Comparison of ENCODE assay signal across 19 mouse cellular contexts in the genomic region with DNA sequence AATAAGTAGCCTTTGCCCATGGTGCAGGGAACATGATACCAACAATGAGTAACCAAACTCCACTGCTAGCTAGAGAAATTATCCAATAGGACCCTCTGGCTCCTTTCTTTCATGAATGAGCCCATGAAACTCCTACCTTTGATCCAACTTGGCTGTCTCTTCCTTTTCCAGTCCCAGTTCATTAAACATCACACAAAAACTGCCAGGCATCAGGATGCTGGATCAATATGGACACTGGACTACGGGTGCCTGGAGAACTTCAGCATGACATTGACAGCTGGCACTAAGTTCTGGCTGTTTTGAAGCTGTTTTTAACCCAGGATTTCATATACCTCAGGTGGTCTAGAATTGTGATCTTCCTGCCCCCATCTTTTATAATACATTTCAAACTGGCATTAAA. TPM values are rescaled to one million over a fixed set of nuclear protein-coding genes. Genes with fewer than 3 reads are reported as not detected.
DNase-seq lines count a peak whose midpoint lies in the region; ATAC-seq and TF ChIP-seq lines count a peak whose summit lies in the region.
"Had no signal": no experiment of that assay in that cellular context is flagged by ENCODE, and none has a peak within 500 bp of the region (broad histone marks: within the 10 kb centered on the region; RNA-seq: fewer than 3 reads in every experiment).

No protein-coding gene starts in this region.

- no peaks in the 10 kb centered on the region for H3K27me3 ChIP-seq in kidney, postnatal 0 days (ENCODE audit: insufficient read depth, low read length)
- H3K27me3 ChIP-seq in embryonic facial prominence, embryonic 13.5 days = no peaks in the 10 kb centered on the region
- no peaks in the 10 kb centered on the region for H3K27me3 ChIP-seq in embryonic facial prominence, embryonic 14.5 days (replicated peaks; ENCODE audit: control insufficient read depth, insufficient read depth, low read length)
- H3K27me3 ChIP-seq: embryonic facial prominence, embryonic 12.5 days; forebrain, embryonic 13.5 days; heart, embryonic 15.5 days; hindbrain, embryonic 13.5 days had no signal

- DNase-seq in kidney, adult 9 months = peak; percentile 49
- DNase-seq in kidney, adult 11 months = no peak
- no peak for DNase-seq in kidney, postnatal 0 days (ENCODE audit: low spot score)
- no peak for DNase-seq in kidney, adult 8-10 months
- DNase-seq in embryonic facial prominence, embryonic 14.5 days (ENCODE audit: low spot score) = peak; percentile 29
- DNase-seq: adrenal gland, adult 2 months; adrenal gland, postnatal 36 days; cerebellum, adult 2 months; cerebellum, postnatal 10 days; forebrain, postnatal 0 days; gastrocnemius, postnatal 14 days; heart, adult 2 months; heart, postnatal 14 days had no signal

- H3K9me3 ChIP-seq in kidney, postnatal 0 days (replicated peaks; ENCODE audit: low read length) = no peaks in the 10 kb centered on the region
- H3K9me3 ChIP-seq in embryonic facial prominence, embryonic 13.5 days = no peaks in the 10 kb centered on the region
- no peaks in the 10 kb centered on the region for H3K9me3 ChIP-seq in embryonic facial prominence, embryonic 14.5 days (ENCODE audit: control insufficient read depth, low read length)
- H3K9me3 ChIP-seq: embryonic facial prominence, embryonic 12.5 days; forebrain, embryonic 13.5 days; heart, embryonic 15.5 days; hindbrain, embryonic 13.5 days had no signal

- H3K4me3 ChIP-seq in kidney, postnatal 0 days (replicated peaks; ENCODE audit: low read depth, low read length) = no peak overlapping the region
- no peak overlapping the region for H3K4me3 ChIP-seq in embryonic facial prominence, embryonic 13.5 days
- no peak overlapping the region for H3K4me3 ChIP-seq in embryonic facial prominence, embryonic 14.5 days (ENCODE audit: low read depth, low read length)
- H3K4me3 ChIP-seq: embryonic facial prominence, embryonic 12.5 days; forebrain, embryonic 13.5 days; heart, adult 2 months; heart, embryonic 15.5 days; hindbrain, embryonic 13.5 days had no signal

- TF ChIP-seq CTCF in kidney, postnatal 0 days (IDR thresholded peaks at IDR 0.05; ENCODE audit: low read depth) = no peak

- 0 out of 2 replicates have a peak, but pooled peaks have one; percentile 31 for ATAC-seq in kidney, postnatal 0 days (replicated peaks; ENCODE audit: low FRiP score, low read depth)
- no peak for ATAC-seq in embryonic facial prominence, embryonic 13.5 days (ENCODE audit: insufficient number of reproducible peaks, insufficient read depth, low FRiP score, low TSS enrichment, low read depth)
- no peak for ATAC-seq in embryonic facial prominence, embryonic 14.5 days (ENCODE audit: low read depth)
- ATAC-seq: forebrain, embryonic 13.5 days; forebrain, postnatal 0 days had no signal

- WGBS in kidney, postnatal 0 days = 44% methylated on average over 1 of the region's 1 CpGs
- 60% methylated on average over 1 of the region's 1 CpGs for WGBS in embryonic facial prominence, embryonic 13.5 days
- 42% methylated on average over 1 of the region's 1 CpGs for WGBS in embryonic facial prominence, embryonic 14.5 days

- H3K4me2 ChIP-seq in kidney, postnatal 0 days (ENCODE audit: low read length) = no peak overlapping the region
- no peak overlapping the region for H3K4me2 ChIP-seq in embryonic facial prominence, embryonic 13.5 days
- no peak overlapping the region for H3K4me2 ChIP-seq in embryonic facial prominence, embryonic 14.5 days (ENCODE audit: low read depth, low read length)
- H3K4me2 ChIP-seq: embryonic facial prominence, embryonic 12.5 days; forebrain, embryonic 13.5 days; heart, embryonic 11.5 days; heart, embryonic 15.5 days; hindbrain, embryonic 13.5 days had no signal

- 0 out of 2 replicates have a peak, but pooled peaks cover 10% of the 10 kb centered on the region for H3K36me3 ChIP-seq in kidney, postnatal 0 days (ENCODE audit: insufficient read depth, low read length)
- peaks cover 14% of the 10 kb centered on the region for H3K36me3 ChIP-seq in embryonic facial prominence, embryonic 13.5 days
- peaks cover 19% of the 10 kb centered on the region for H3K36me3 ChIP-seq in embryonic facial prominence, embryonic 14.5 days (ENCODE audit: control insufficient read depth, insufficient read depth, low read length)

- H3K4me1 ChIP-seq in kidney, postnatal 0 days (replicated peaks; ENCODE audit: insufficient read depth, low read length) = no peaks in the 10 kb centered on the region
- H3K4me1 ChIP-seq in embryonic facial prominence, embryonic 13.5 days = 0 out of 2 replicates have a peak, but pooled peaks cover 4% of the 10 kb centered on the region
- H3K4me1 ChIP-seq in embryonic facial prominence, embryonic 14.5 days (ENCODE audit: control insufficient read depth, insufficient read depth, low read length) = no peaks in the 10 kb centered on the region
- H3K4me1 ChIP-seq: embryonic facial prominence, embryonic 12.5 days; heart, embryonic 15.5 days; hindbrain, embryonic 13.5 days had no signal

- H3K27ac ChIP-seq in kidney, postnatal 0 days = no peak overlapping the region
- H3K27ac ChIP-seq in embryonic facial prominence, embryonic 13.5 days = no peak overlapping the region
- H3K27ac ChIP-seq in embryonic facial prominence, embryonic 14.5 days (replicated peaks; ENCODE audit: low read depth, low read length) = no peak overlapping the region
- H3K27ac ChIP-seq: embryonic facial prominence, embryonic 12.5 days; heart, adult 2 months; heart, embryonic 15.5 days; hindbrain, embryonic 13.5 days had no signal

- no peak overlapping the region for H3K9ac ChIP-seq in kidney, postnatal 0 days (ENCODE audit: low read depth, low read length)
- H3K9ac ChIP-seq in embryonic facial prominence, embryonic 13.5 days = peak overlapping the region; percentile 21; the same call in 1 of the 2 replicates
- no peak overlapping the region for H3K9ac ChIP-seq in embryonic facial prominence, embryonic 14.5 days (ENCODE audit: low read depth, low read length)
- H3K9ac ChIP-seq: embryonic facial prominence, embryonic 12.5 days; forebrain, embryonic 13.5 days; forebrain, postnatal 0 days; heart, embryonic 15.5 days; hindbrain, embryonic 13.5 days had no signal

RNA-seq across cellular contexts. Expression of a gene that starts 21.6 kb away (rescaled TPM):
- 10.1 and 12.6 TPM in 2 replicates for polyA plus RNA-seq in kidney, postnatal 0 days (2015; fragmentation: Nextera tagmentation; extraction: Ambion mirVana)
- polyA plus RNA-seq in embryonic facial prominence, embryonic 13.5 days (2015; fragmentation: Nextera tagmentation; extraction: Ambion mirVana) = 15.9 and 16.6 TPM in 2 replicates
- polyA plus RNA-seq in embryonic facial prominence, embryonic 14.5 days (2014; fragmentation: Nextera tagmentation; extraction: Ambion mirVana) = 10.1 TPM in 2 replicates

RNA-seq across cellular contexts. Expression of a gene that starts 28.6 kb away (rescaled TPM):
- polyA plus RNA-seq in kidney, postnatal 0 days (2015; fragmentation: Nextera tagmentation; extraction: Ambion mirVana) = 103 and 107 TPM in 2 replicates
- polyA plus RNA-seq in embryonic facial prominence, embryonic 13.5 days (2015; fragmentation: Nextera tagmentation; extraction: Ambion mirVana) = 119 and 121 TPM in 2 replicates
- polyA plus RNA-seq in embryonic facial prominence, embryonic 14.5 days (2014; fragmentation: Nextera tagmentation; extraction: Ambion mirVana) = 62.4 and 72.0 TPM in 2 replicates

Comparison
In these comparisons a context has a peak if more than half of its experiments do, and no peak if none do; other contexts are left out.
1. DNase-seq: peak in kidney, adult 9 months (single experiment) and embryonic facial prominence, embryonic 14.5 days (single experiment); none in kidney, adult 11 months (single experiment), kidney, postnatal 0 days (single experiment) and kidney, adult 8-10 months (0 of 2).